Mouse (Mus musculus): ENCODE data around the gene Mpped2. TPM values are rescaled to one million over a fixed set of nuclear protein-coding genes. Genes with fewer than 3 reads are reported as not detected.

The Mpped2 gene
- total and polyA plus RNA-seq, 3 experiments: 0.04 to 0.10 TPM; not detected in 1

DNA sequence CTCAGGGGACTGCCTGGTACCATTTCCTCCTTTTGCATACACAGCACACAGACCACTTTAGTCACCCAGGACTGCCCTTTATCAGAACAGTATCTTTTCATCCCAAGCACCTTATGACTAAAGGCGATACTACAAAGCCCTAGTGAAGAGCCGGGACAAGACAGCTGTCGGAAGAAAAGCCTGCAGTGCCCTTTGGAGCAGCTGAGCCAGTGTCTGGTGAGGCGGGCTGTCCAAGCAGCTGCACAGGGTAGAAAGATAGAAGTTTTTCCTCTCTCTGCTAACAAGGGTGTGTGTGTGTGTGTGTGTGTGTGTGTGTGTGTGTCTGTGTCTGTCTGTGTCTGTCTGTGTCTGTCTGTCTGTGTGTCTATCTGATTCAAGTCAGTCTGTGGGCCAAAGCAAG is 161.1 kb downstream of the Mpped2 start:
- TF ChIP-seq ZNF384 (IDR thresholded peaks at IDR 0.05; ENCODE audit: low read depth, low read length): no peak
- no peak for DNase-seq (ENCODE audit: low read depth, low spot score)
- Histone ChIP-seq H3K27me3 (ENCODE audit: control insufficient read depth in 1 of 2, insufficient read depth in 2 of 2, low read length in 2 of 2) (no peaks in the 10 kb centered on the region; a peak in 1 of 4 replicates), H3K36me3 (ENCODE audit: control insufficient read depth in 1 of 2, insufficient read depth in 2 of 2, low read length in 2 of 2) (no peaks in the 10 kb centered on the region), H3K4me1 (ENCODE audit: control insufficient read depth in 1 of 2, insufficient read depth in 2 of 2, low read length in 2 of 2) (no peaks in the 10 kb centered on the region), H3K79me2 (ENCODE audit: control insufficient read depth, insufficient read depth, low read length, poor library complexity) (no peaks in the 10 kb centered on the region), H3K9me3 (replicated peaks; ENCODE audit: insufficient read depth, low read length) (no peaks in the 10 kb centered on the region), H3K9ac (ENCODE audit: control insufficient read depth, low read depth, low read length, poor library complexity, severe bottlenecking) (no peak overlapping the region), H3K27ac (ENCODE audit: control insufficient read depth, low read depth, low read length) (no peak overlapping the region), H3K4me3 (ENCODE audit: control insufficient read depth in 1 of 2, insufficient read depth in 1 of 2, low read depth in 2 of 2, low read length in 2 of 2) (no peak overlapping the region)

DNA sequence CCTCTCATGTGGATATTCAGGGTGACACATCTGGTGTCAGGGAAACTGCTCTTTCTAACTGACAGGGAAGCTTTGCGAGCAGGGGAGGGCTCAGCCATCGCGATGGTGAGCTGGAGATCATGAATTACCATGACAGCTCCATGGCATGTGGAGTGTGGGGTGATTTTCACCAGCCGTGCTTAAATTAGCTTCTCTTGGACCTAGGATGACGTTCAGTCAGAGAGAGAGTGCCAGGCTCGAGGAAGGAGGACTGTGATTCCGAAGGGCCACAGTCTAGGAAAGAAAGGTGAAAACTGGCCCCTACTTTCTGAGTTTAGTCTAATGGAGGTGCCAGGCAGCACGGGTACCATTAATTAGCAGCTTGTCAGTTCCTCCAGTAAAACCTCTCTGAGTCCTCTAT is 161.7 kb downstream of the Mpped2 start:
- H3K27me3 ChIP-seq (ENCODE audit: control insufficient read depth in 1 of 2, insufficient read depth in 2 of 2, low read length in 2 of 2): no peaks in the 10 kb centered on the region; a peak in 1 of 4 replicates
- no peaks in the 10 kb centered on the region for H3K9me3 ChIP-seq (replicated peaks; ENCODE audit: insufficient read depth, low read length)
- H3K9ac ChIP-seq (ENCODE audit: control insufficient read depth, low read depth, low read length, poor library complexity, severe bottlenecking): no peak overlapping the region
- DNase-seq (ENCODE audit: low read depth, low spot score): no peak
- no peaks in the 10 kb centered on the region for H3K36me3 ChIP-seq (ENCODE audit: control insufficient read depth in 1 of 2, insufficient read depth in 2 of 2, low read length in 2 of 2)
- no peaks in the 10 kb centered on the region for H3K4me1 ChIP-seq (ENCODE audit: control insufficient read depth in 1 of 2, insufficient read depth in 2 of 2, low read length in 2 of 2)
- H3K4me3 ChIP-seq (ENCODE audit: control insufficient read depth in 1 of 2, insufficient read depth in 1 of 2, low read depth in 2 of 2, low read length in 2 of 2): no peak overlapping the region
- no peaks in the 10 kb centered on the region for H3K79me2 ChIP-seq (ENCODE audit: control insufficient read depth, insufficient read depth, low read length, poor library complexity)
- H3K27ac ChIP-seq (ENCODE audit: control insufficient read depth, low read depth, low read length): no peak overlapping the region
- TF ChIP-seq E2F4 (IDR thresholded peaks at IDR 0.05; ENCODE audit: borderline replicate concordance, low read depth, low read length) (no peak), MAZ (IDR thresholded peaks at IDR 0.05; ENCODE audit: low read depth, low read length) (no peak), POLR2A (IDR thresholded peaks at IDR 0.05; ENCODE audit: control insufficient read depth in 1 of 2, insufficient read depth in 1 of 2, low read depth in 1 of 2, low read length in 2 of 2, poor library complexity in 1 of 2) (no peak), GABPA (IDR thresholded peaks at IDR 0.05; ENCODE audit: low read depth, low read length) (no peak), RCOR1 (IDR thresholded peaks at IDR 0.05; ENCODE audit: low read depth, low read length) (no peak), MEF2A (IDR thresholded peaks at IDR 0.05; ENCODE audit: extremely low read depth, insufficient replicate concordance, low read depth, low read length, poor library complexity, severe bottlenecking) (no peak), JUND (IDR thresholded peaks at IDR 0.05; ENCODE audit: low read depth, low read length) (no peak), GATA1 (IDR thresholded peaks at IDR 0.05; ENCODE audit: low read depth, low read length) (no peak), TCF12 (IDR thresholded peaks at IDR 0.05; ENCODE audit: low read depth, low read length) (no peak), KAT2A (conservative IDR thresholded peaks at IDR 0.05; ENCODE audit: low read depth, low read length) (no peak), ZMIZ1 (IDR thresholded peaks at IDR 0.05; ENCODE audit: low read depth, low read length) (no peak), MAFK (IDR thresholded peaks at IDR 0.05; ENCODE audit: borderline replicate concordance, low read depth, low read length) (no peak), SIN3A (IDR thresholded peaks at IDR 0.05; ENCODE audit: low read length) (no peak), USF2 (IDR thresholded peaks at IDR 0.05; ENCODE audit: borderline replicate concordance in 1 of 2, insufficient read depth in 1 of 2, low read depth in 1 of 2, low read length in 2 of 2) (no peak), ELF1 (IDR thresholded peaks at IDR 0.05; ENCODE audit: low read depth, low read length) (no peak), NRF1 (IDR thresholded peaks at IDR 0.05; ENCODE audit: insufficient read depth, low read depth, low read length, poor library complexity, severe bottlenecking) (no peak)
